Mouse (Mus musculus) MEL (cell line): ENCODE data around the gene Pf4.
"Not testable (repeated sequence)": the region's sequence is repeated elsewhere in the genome, so short reads cannot be mapped to it uniquely, and the experiment has no call there.

ENCODE experiments used
- CHD1 ChIP-seq: IDR thresholded peaks from 2 replicates; pipeline ENCODE4 v1.6.1; 2012; ENCODE audit warnings: low read depth, mild to moderate bottlenecking, inconsistent platforms, low read length, improper control_type of control experiment
- CTCF ChIP-seq, 3 experiments: IDR thresholded peaks in 2 of 3; conservative IDR thresholded peaks in 1 of 3; 2 replicates each; pipeline ENCODE4 v1.5.1; 2011 to 2012; ENCODE audit warnings: low read length in 3 of 3, low read depth in 2 of 3, mild to moderate bottlenecking in 2 of 3, improper control_type of control experiment in 1 of 3, inconsistent platforms in 1 of 3, mixed read lengths in 1 of 3, moderate library complexity in 1 of 3; ENCODE audit not compliant: control insufficient read depth in 1 of 3, insufficient read depth in 1 of 3, poor library complexity in 1 of 3, severe bottlenecking in 1 of 3
- E2F4 ChIP-seq: IDR thresholded peaks from 2 replicates; pipeline ENCODE4 v1.6.1; 2011; ENCODE audit warnings: low read depth, low read length, improper control_type of control experiment, borderline replicate concordance
- ELF1 ChIP-seq: IDR thresholded peaks from 2 replicates; pipeline ENCODE4 v1.6.1; 2014; ENCODE audit warnings: low read depth, mild to moderate bottlenecking, inconsistent platforms, low read length, improper control_type of control experiment, moderate library complexity
- GABPA ChIP-seq: IDR thresholded peaks from 2 replicates; pipeline ENCODE4 v1.6.1; 2012; ENCODE audit warnings: low read depth, mild to moderate bottlenecking, inconsistent platforms, low read length, improper control_type of control experiment, moderate library complexity
- GATA1 ChIP-seq: IDR thresholded peaks from 2 replicates; pipeline ENCODE4 v1.6.1; 2011; ENCODE audit warnings: low read depth, low read length, improper control_type of control experiment
- MAFK ChIP-seq: IDR thresholded peaks from 2 replicates; pipeline ENCODE4 v1.6.1; 2011; ENCODE audit warnings: low read depth, mild to moderate bottlenecking, low read length, improper control_type of control experiment, borderline replicate concordance
- MXI1 ChIP-seq: IDR thresholded peaks from 2 replicates; pipeline ENCODE4 v1.6.1; 2011; ENCODE audit warnings: mild to moderate bottlenecking, low read depth, low read length, improper control_type of control experiment
- MYC ChIP-seq: IDR thresholded peaks from 2 replicates; pipeline ENCODE4 v1.6.1; 2011; ENCODE audit warnings: low read depth, mild to moderate bottlenecking, low read length, improper control_type of control experiment, moderate library complexity
- NRF1 ChIP-seq: IDR thresholded peaks from 2 replicates; pipeline ENCODE4 v1.6.1; 2014; ENCODE audit warnings: low read depth, mild to moderate bottlenecking, inconsistent platforms, low read length, improper control_type of control experiment, moderate library complexity; ENCODE audit not compliant: poor library complexity, insufficient read depth, severe bottlenecking
- POLR2A ChIP-seq, 2 experiments: IDR thresholded peaks; 2 replicates each; pipeline ENCODE4 v1.6.1; 2011 to 2012; ENCODE audit warnings: low read length in 2 of 2, mild to moderate bottlenecking in 2 of 2, control low read depth in 1 of 2, improper control_type of control experiment in 1 of 2, low read depth in 1 of 2, moderate library complexity in 1 of 2; ENCODE audit not compliant: control insufficient read depth in 1 of 2, insufficient read depth in 1 of 2, poor library complexity in 1 of 2
- USF1 ChIP-seq: IDR thresholded peaks from 2 replicates; pipeline ENCODE4 v1.6.1; 2014; ENCODE audit warnings: low read depth, mild to moderate bottlenecking, inconsistent platforms, low read length, improper control_type of control experiment, moderate library complexity
- ZC3H11A ChIP-seq: IDR thresholded peaks from 2 replicates; pipeline ENCODE4 v1.6.1; 2012; ENCODE audit warnings: low read depth, mild to moderate bottlenecking, inconsistent platforms, low read length, improper control_type of control experiment

DNA sequence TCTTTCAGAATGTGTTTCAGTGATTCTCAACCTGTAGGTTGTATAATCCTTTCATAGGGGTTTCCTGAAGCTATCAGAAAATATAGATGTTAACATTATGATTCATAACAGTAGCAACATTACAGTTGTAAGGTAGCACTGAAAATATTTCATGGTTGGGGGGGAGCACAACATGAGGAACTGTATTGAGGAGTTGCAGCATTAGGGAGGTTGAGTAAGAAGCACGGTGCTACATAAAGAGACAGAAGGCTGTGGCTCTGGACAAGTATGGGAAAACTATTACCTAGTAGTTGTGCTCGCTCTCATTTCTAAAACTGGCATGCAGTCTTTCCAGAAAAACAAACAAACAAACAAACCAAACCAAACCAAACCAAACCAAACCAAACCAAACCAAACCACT is 23.2 kb downstream of the Pf4 start:
- TF ChIP-seq POLR2A (IDR thresholded peaks at IDR 0.05; ENCODE audit: control insufficient read depth in 1 of 2, insufficient read depth in 1 of 2, low read depth in 1 of 2, low read length in 2 of 2, poor library complexity in 1 of 2); ELF1; GABPA; MXI1; GATA1; ZC3H11A; NRF1; MYC; MAFK; CTCF (IDR thresholded peaks at IDR 0.05 in 2 of 3, conservative IDR thresholded peaks at IDR 0.05 in 1 of 3; ENCODE audit: control insufficient read depth in 1 of 3, insufficient read depth in 1 of 3, low read depth in 2 of 3, low read length in 3 of 3, poor library complexity in 1 of 3, severe bottlenecking in 1 of 3); E2F4; CHD1; USF1: not testable (repeated sequence)
